Mouse (Mus musculus) cerebellum, adult 9-11 months (tissue): ENCODE data around the gene Trim54.

Experiments used
- DNase-seq: peaks from one replicate; pipeline ENCODE4 v3.0.0; 2022

Gene Trim54

DNA sequence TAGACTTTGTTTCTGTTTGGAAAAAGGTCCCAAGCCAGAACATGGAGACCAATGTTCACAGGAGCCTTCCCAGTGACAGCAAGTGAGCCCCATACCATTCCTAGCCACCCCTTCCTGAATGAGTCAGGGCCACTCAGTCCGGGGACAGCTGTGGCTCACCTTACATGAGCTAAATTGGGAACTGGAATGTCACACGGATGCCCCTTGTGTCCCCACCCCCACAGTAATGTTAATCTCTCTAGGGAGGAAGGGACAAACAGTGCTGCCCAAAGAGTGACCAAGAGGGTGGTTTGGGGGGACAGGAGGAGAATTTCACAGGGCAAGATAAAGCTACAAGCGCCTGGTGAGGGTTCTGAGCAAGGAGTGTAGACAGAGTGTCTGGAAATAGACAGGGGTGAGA lies at the start of gene Trim54:
TSS of gene Trim54 (plus strand) at position 359 of the 400 bp plus-strand sequence.
- DNase-seq, result no peak

DNA sequence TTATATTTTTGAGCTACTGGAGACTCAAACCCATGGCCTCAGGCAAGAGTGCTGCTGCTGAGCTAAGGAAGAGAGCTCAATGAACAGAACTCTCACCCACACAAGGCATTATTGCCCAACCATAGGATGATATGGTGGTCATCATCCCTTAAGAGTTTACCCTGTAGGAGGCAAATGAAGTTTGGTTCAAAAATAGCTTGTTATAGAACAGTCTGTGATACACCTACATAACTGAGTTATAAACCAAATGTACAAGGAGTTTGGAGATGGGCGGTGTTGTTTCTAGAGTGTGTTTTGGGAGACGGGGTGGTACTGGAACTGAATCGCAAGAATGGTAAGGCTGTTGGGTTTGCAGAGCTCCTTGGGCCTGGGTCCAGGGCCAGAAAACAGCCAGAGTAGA lies 46.7 kb upstream of the Trim54 start:
- DNase-seq, result no peak

DNA sequence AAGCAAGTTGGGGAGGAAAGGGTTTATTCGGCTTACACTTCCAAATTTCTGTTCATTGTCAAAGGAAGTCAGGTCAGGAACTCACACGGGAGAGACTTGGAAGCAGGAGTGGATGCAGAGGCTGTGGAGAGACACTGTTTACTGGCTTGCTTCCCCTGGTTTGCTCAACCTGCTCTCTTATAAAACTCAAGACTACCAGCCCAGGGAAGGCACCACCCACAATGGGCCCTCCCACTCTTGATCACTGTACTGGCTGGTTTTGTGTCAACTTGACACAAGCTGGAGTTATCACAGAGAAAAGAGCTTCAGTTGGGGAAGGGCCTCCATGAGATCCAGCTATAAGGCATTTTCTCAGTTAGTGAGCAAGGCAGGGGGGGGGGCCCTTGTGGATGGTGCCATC lies 45.5 kb upstream of the Trim54 start:
- no peak for DNase-seq

DNA sequence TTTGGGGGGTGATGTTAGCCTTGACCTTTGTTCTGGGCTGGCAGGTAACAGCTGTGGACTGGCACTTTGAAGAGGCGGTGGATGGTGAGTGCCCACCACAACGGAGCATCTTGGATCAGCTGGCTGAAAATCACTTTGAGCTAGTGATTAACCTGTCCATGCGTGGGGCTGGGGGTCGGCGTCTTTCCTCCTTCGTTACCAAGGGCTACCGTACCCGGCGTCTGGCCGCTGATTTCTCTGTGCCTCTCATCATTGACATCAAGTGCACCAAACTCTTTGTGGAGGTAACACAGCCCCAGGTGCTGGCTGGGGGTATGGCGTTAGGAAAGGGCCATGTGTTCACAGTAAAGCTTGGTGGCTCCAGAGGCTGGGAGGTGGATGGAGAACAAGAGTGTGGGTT lies 44.7 kb upstream of the Trim54 start:
- no peak for DNase-seq

DNA sequence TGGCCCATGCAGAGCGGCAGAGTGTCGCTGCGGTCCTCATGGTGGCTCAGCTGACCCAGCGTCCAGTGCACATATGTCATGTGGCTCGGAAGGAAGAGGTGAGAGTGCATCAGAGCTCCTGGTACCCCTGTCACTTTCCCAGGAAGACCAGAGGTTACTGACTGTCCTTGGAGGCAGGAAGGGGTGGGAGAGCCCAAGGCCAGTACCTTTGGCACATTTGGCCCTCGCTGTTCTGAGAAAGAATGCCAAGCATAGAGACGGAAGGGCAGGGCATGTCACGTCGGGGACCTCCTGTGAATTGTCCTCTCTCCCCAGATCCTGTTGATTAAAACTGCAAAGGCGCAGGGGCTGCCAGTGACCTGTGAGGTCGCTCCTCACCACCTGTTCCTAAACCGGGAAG lies 43.3 kb upstream of the Trim54 start:
- DNase-seq, result no peak

DNA sequence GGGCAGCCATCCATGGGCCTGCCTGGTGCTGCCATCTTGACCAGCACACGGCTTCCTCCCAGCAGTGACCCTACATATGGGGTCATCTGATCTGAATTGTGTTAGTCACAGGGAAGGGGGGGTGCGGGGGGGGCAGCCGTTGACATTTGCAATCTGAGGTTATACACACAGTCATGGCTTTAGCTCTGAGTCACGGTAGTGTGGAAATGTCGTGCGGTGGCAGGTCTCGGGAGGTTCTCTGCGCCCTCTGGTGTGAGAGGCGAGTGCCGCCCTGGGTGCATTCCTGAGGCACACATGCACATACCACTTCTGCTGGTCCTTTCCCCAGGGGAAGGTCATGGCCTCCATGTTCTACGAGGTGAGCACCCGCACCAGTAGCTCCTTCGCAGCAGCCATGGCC lies 40.2 kb upstream of the Trim54 start:
- DNase-seq, result no peak

DNA sequence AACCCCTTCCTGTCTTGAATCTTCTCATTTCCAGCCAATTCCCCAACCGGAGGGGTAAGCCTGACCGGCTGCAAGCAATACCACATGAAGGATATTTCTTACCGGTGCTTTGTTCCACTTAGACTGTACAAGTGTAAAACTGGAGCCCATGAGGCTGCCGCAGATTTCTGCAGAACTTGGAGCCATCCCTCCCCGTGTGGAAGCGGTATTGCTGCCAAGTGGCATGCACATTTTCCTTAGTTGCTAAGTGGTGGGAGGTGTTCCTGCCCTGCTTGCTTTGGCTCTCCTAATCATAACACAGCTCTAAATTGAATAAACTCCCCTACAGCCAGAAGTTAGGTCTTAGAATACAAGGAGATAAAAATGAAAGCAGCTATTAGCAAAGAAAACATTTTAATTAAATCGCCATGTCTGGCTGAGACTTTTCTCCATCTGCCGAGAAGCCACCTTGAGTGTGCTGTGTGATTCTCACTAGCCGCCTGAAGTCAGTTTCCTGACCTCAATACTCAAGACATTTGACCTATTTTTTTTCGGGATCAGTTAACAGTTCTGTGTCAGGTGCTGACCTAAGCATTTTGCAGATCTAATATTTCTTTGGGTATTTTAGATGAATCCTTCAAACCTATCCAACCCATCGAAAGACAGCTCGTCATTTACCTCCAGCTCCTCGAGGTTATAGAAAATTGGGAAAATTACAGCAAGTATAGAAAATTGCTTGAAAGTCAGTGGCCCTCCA lies 36.3 kb upstream of the Trim54 start:
- DNase-seq, result no peak

DNA sequence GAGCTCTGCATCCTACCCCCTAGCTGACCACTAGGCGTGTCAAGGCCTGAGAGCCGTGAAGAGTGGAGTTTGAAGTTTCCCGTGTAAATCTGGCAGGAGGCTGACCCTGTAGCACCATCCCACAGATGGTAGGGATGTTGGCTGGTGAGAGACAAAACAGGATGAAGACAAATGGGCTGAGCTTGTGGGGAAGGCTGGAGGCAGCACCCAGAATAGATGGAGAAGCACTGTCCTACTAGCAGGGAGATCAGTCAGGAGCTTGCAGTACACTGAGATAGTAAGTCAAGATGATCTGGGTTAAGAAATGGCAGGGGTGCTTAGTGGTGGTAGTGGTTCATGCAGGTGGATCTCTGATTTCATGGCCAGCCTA lies 35.7 kb upstream of the Trim54 start:
- no peak for DNase-seq

DNA sequence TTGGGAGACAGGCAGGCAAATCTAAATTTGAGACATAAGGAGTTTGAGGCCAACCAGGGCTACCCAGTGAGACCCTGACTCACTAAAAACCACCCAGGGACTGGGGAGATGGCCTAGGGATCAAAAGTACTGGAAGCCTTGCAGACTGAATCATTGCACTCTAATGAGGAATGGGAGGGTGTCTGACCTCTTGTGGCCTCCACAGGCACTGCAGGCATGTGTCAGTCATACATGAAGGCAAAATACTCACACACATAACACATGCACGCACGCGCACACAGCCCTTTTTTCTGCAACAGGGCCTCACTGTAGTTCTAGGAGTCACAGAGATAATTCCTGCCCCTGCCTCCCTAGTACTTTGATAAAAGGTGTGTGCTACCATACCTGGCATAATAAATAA lies 35.1 kb upstream of the Trim54 start:
- DNase-seq, result no peak

DNA sequence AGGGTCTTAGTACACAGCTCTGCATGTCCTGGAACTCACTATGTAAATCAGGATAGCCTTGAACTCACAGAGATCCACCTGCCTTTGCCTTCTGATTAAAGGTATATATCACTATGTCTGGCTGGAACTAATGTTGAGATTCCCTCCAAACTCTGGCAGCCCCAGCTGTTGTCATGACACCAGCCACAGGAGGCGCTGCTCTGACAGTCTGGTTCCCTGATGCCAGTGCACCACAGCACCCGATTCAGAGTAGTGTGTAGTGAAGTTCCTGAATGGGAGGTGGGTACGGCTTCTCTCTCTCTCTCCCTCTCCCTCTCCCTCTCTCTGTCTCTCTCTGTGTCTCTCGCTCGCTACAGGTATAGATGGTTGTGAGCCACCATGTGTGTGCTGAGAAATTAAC lies 34.2 kb upstream of the Trim54 start:
- DNase-seq, result no peak

DNA sequence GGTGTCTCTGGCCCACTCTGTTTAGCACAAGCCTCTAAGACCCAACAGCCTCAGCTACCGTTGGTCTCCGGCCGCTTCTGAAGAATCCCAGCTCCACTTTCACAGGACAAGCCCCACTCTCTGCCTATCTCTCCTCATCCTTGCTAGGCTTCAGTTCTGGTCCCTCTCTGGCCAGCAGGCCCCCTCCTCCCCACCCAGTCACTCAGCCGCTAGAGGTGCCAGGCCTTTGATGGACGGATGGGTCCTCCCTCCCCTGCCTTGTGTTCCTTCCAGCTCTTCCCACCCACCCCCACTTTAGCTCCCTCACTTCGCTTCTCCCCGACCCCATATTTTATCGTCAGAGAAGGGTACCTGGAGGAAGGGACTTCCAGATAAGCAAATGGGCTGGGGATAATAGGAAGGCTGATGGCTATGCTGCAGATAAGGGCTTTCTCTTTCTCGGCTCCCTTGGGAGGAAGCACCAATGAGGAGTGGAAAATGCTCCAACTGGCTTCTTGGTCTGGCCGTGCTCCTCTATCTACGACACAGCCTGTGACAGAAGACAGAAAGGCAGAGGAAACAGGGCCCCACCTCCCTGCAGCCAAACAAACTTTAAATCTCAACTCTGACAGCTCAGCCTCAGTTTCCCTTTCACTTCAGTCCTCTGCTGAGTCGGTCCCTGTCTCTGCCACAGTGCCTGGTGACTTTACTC lies 33.4 kb upstream of the Trim54 start:
- no peak for DNase-seq

DNA sequence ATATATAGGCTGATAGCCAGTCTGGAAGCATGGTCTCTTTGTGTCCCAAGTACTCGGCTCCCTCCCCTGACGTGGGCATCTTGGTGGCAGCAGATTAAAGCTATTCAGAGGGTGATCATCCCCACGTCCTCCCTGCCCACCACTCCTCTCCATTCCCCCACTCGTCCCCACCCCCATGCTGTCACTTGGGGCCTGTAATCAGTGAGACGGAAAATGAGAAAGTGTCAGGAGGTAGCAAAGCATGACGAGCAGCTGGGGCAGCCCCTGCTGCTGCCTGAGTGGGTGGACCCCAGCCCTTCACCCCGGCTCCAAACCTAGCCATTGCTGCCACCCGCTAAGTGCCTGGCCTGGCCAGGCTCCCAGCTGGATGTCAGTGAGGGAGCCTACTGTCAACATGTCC lies 32.6 kb upstream of the Trim54 start:
- DNase-seq, result no peak

DNA sequence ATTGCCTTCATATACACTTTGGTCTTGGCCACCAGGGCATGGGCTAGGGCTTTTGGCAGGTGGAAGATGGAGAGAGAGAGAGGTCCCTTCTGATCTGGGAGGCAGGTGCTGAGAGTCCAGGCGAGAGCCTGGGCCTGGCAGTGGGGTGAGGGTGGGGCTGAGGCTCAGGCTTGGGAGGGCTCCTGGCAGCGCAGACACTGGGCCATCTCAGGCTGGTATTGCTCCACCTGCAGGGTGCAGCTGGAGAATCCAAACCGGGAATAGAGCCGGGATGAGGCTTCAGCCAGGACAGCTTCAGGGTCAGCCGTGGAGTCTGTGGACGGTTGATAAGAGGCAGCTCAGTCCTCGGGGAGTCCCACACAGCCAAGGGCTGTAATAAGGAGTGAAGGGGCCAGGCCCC lies 29.9 kb upstream of the Trim54 start:
- no peak for DNase-seq

DNA sequence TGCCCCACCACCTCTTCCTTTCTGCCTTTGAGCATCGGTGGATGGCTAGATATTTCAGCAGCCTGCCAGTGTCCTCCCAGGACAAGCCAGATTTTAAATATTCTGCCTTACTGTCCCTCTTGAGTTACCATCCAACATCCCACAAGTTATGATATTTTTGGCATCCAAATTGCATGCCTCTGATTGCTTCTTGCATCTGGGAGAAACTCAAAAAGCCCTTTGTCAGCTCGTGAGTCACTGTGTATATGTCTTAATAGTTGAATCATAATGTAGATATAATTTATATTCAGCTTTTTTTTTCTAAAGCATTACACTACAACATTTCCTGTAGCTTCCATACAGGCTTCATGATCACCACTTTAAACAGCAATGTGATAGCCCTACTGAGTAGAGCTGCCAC lies 29.4 kb upstream of the Trim54 start:
- no peak for DNase-seq

DNA sequence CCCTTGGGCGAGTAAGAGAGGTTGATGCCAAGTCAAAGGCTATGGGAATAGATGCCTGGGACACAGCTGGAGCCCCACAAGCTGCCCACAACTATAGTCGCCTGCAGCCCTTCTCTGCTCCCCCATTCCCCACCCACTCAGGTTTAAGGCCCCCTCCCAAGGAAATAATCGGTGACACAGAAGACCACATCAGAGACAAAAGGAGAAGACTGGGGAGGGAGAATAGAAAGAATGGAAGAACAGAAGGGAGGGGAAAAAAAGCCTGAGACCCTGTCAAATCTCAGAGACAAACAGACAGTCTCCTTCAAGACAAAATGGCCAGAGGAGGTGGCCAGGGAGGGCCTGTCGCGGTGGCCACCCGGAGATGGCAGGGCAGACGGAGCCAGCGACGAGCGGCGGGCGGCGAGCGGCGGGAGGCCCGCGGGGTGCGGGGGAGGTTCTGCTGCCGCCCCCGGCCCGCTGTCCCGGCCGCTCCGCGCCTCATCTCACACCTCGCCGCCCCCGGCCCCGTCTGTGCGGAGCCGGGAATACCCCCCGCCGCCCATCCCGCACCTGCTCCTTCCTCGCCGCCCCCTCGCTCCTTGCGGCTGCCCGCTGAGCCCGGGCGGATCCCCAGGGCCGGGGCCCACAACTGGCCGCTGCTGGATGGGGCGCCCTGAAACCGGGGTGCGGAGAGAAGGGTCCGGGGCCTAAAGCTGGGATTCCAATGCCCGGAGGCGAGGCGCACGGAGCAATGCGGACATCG lies 24.1 kb upstream of the Trim54 start:
- DNase-seq, result no peak

DNA sequence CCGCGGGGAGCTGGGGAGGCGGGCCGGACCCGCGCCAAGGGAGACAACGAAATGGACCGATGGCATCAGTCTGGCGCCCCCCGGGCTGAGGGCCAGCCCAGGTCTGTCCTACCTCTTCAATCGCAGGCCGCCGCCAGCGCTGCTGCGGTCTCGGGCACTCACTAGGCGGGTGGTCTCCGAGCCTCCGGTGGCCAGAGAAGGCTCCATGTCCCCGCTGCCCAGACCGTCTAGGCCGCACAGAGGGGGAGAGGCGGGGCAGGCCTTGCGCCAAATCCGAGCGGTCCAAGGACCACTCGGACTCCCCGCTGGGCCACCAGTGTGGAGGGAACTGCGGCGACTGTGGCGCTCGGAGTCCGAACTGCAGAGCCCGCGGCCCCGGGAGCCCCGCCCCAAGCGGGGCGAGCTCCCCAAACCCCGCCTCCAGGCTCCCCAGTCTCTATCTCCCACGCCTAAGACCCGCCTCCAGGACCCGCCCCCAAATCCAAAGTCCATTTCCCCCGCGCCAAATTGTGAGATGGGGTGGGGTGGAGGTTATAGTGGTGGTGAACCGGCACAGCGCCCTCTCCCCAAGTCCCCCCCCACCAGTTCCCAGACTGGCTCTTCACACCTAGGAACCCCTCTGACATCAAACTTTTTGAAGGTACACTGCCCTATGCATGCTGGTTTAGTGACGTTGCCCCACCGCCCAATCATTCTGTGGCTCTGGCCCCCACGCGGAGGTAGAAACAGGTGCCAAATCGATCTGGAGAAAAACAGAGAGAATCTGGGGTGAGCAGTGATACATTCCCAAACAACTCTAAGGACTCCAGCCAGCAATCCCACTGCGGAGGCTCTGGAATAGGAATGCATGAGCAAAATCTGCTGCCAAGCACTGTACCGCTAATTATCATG lies 23.1 kb upstream of the Trim54 start:
- DNase-seq, result no peak

DNA sequence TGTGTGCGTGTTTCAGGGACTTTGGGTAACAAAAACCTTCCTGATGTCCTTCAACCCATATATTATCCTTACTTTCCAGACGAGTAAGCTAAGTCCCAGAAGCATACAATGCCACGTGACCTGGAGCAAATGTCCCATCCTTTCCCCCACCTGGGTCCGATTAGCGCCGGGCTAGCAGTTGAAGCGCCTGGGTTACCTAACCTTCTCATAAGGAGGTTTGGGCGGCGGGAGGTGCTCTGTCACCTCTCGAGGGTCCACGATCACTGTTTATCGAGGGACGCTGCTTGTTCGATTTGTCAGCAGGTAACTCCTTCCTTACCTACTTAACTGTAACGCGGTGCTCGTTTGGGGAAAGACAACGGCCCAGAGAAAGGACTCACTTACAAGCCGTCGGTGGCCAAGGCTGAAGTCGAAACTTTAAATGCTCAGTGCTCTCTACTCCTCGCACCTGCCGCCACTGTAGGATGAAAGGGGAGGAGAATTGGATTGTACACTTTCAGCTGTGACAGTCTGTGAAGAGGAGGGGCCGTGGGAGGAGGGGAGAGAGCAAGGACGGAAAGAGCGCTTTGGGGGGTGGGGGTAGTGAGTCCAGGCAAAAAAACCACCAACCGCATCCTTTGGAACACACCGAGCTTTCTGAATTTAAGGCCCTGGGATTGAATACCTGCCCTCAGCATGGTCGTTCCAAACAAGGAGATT lies 22.3 kb upstream of the Trim54 start:
- no peak for DNase-seq

DNA sequence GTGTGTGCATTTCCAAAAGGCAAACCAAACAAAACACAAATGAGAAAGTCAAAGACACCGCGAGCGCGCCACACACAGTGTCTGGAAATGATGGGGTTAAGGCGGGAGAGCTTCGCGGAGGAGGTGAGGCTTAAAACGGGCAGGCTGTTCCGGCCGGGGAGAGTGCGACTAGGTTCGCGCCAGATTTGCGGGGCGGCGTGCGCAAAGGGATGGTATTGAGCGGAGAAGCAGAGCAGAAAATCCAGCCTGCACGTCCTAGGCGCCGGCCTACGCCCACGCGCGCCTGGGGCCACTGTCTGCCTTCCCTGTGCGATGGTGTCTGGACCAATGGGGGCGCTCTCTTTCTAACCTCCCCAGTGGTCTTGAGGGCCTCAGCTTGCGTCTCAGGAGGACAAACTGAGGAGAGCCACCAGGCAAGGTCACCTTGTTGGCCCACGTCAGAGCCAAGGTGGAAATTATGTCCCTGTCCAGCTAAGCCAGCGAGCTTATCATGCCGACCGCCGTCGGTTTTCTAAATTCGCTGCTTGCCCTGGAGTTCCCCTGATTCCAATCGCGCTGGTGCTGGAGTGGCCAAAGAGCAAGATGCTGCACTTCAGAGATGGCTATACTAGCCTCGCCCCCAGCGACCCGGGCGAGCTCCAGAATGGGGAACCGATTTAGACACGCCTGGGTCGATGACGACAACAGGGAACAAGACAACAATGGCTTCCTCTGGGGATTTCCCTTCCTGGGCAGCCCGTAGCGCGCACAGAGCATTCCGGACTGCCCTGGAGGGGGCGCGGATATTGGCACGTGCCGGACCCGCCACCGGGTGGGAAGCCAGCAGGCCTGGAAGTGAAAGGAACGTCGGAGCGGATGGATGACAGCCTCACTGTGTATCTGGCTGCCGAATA lies 21.5 kb upstream of the Trim54 start:
- no peak for DNase-seq

DNA sequence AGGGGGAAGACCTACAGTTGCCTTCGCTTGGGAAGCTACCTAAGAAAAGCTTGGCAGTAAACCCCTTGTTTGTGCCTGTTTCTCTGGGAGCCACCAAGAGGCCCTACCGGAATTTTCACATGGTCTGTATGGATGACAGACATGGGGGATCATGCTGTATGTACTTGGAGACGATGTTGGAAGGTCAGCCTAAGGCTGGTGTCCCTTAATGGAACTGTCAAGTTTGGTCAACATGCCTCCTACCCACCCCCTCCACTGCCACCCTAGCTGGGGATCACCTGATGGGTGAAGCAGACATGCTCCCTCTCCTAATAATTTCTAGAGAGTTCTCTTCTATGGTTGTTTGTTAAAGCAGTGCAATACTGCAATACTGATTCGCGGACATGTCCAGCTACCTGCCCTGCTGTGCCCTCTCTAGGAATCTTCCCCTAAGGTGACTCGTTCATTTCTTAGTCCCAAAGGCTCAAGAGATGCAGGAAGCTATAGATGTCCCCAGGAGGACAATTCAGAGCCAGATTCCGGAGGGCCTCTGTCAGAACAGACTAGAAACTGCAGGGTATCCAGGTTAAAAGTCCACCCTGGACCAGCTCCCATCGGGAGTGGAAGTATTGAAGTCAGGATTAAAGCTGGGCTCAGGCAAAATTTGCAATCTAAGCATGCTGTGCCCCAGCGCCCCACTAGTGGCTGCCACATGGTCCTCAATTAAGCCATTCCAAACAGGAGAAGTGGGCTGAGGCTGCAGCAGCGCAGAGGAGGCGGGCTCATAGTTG lies 20.6 kb upstream of the Trim54 start:
- no peak for DNase-seq

DNA sequence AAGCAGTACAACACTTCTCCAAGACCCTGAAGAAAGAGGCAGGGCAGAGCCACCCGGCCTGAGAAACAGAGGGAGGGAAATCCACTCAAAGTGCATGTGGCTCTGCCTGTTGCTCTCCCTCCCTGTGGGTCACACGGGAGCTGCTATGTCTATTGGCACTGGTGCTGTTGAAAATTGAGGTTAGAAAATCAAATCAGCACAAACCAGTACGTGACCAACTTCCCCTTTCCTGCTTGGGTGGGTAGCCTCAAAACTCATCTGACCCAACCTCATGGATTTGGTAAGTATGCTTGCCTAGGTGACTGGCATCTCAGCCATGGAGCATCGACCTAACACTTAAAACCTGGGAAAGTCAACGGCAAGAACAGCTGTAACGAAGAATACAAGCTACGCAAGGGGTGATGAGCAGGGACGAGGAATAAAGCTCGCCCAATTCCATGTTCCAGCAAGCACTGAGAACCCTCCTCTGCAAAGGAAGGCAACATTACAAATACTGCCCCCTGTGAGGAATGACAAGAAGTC lies 10.6 kb upstream of the Trim54 start, which contains the start of gene Dnajc5g:
TSS of gene Dnajc5g (plus strand) at position 472 of the 522 bp plus-strand sequence.
- DNase-seq, result no peak
